Mouse (Mus musculus) neural tube, embryonic 13.5 days (tissue): ENCODE data around the gene Fam181a. TPM values are rescaled to one million over a fixed set of nuclear protein-coding genes. Genes with fewer than 3 reads are reported as not detected.
A peak's percentile ranks its signal among the peaks of the same experiment; 100 is the strongest.

Experiments used
- ATAC-seq: fragments of 200-750 bp; cut with Nextera tagmentation; 2 replicates; pipeline ENCODE4 v1.8.0; 2017; ENCODE audit warnings: low read depth, mild to moderate bottlenecking, moderate TSS enrichment, moderate library complexity
- H3K27ac ChIP-seq: fragments of 300-500 bp; sonication (generic); replicated peaks from 2 replicates; pipeline ENCODE4 v1.5.1; 2015; ENCODE audit warnings: moderate library complexity, mild to moderate bottlenecking, inconsistent platforms
- H3K27me3 ChIP-seq: fragments of 300-500 bp; sonication (generic); 2 replicates; pipeline ENCODE4 v1.6.1; 2015; ENCODE audit warnings: mild to moderate bottlenecking, inconsistent platforms
- H3K36me3 ChIP-seq: fragments of 300-500 bp; sonication (generic); 2 replicates; pipeline ENCODE4 v1.6.1; 2015; ENCODE audit warnings: mild to moderate bottlenecking, inconsistent platforms
- H3K4me1 ChIP-seq: fragments of 300-500 bp; sonication (generic); replicated peaks from 2 replicates; pipeline ENCODE4 v1.6.1; 2015; ENCODE audit warnings: inconsistent platforms
- H3K4me2 ChIP-seq: fragments of 300-500 bp; sonication (generic); 2 replicates; pipeline ENCODE4 v1.6.1; 2015; ENCODE audit warnings: inconsistent platforms, mild to moderate bottlenecking, moderate library complexity
- H3K4me3 ChIP-seq: fragments of 300-500 bp; sonication (generic); 2 replicates; pipeline ENCODE4 v1.5.1; 2015; ENCODE audit warnings: mild to moderate bottlenecking, inconsistent platforms
- H3K9ac ChIP-seq: fragments of 300-500 bp; sonication (generic); 2 replicates; pipeline ENCODE4 v1.6.1; 2015; ENCODE audit warnings: moderate library complexity, mild to moderate bottlenecking, inconsistent platforms
- H3K9me3 ChIP-seq: fragments of 300-500 bp; sonication (generic); 2 replicates; pipeline ENCODE4 v1.6.1; 2016; ENCODE audit warnings: inconsistent platforms
- WGBS: fragments of 180-500 bp; shearing (Covaris S2); methylation state at CpG from one replicate; pipeline ENCODE4 v1.1.7; 2015; 5-methylcytosine and 5-hydroxymethylcytosine counted together
- polyA plus RNA-seq: library from polyadenylated mRNA; unstranded; fragments of >200 nt; fragmentation: Nextera tagmentation; extraction: Ambion mirVana; gene quantifications from 2 replicates; pipeline ENCODE4 v1.2.1, GENCODE M21; 2015

Gene Fam181a
- polyA plus RNA-seq, 1 experiment from 2014 or later = 10.3 TPM

DNA sequence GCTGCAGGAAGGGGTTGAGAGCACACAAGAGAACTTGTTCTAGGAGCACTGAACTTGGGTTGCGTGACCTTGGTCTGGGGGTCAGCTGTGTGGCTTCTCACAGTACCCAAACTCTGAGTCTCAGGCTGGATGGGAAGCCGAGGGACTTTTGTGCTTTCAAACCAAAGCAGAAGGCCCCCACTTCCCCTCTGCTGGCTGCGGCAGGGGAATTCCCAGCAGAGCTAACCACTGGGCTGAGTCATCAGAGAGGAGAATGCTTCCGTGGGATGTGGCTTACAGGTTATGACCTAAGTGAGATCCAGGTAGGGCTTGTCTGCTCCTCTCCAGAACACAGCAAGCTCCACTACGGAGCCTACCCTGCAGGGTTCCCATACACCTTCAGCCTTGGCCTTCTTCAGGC, 30.4 kb downstream of the Fam181a start:
- Histone ChIP-seq H3K36me3 (no peaks in the 10 kb centered on the region), H3K4me3 (no peak overlapping the region), H3K4me1 (no peaks in the 10 kb centered on the region), H3K9ac (no peak overlapping the region), H3K4me2 (no peak overlapping the region), H3K9me3 (no peaks in the 10 kb centered on the region), H3K27me3 (no peaks in the 10 kb centered on the region), H3K27ac (no peak overlapping the region)
- no peak for ATAC-seq
- 89% methylated on average over 5 of the region's 5 CpGs for WGBS

- H3K9me3 ChIP-seq = no peaks in the 10 kb centered on the region
- ATAC-seq = no peak
- WGBS = 80% methylated on average over 8 of the region's 8 CpGs
Measured at GRCm38 (mm10) chr12:103343456-103343855, 32.7 kb downstream of the Fam181a start.

GRCm38 (mm10) chr12:103344934-103345333, 34.2 kb downstream of the Fam181a start:
- H3K4me3 ChIP-seq = no peak overlapping the region
- H3K4me2 ChIP-seq = no peak overlapping the region
- no peak overlapping the region for H3K9ac ChIP-seq
- H3K27me3 ChIP-seq = no peaks in the 10 kb centered on the region
- no peak for ATAC-seq
- no peaks in the 10 kb centered on the region for H3K4me1 ChIP-seq
- H3K9me3 ChIP-seq = no peaks in the 10 kb centered on the region
- 89% methylated on average over 7 of the region's 7 CpGs for WGBS
- H3K36me3 ChIP-seq = no peaks in the 10 kb centered on the region
- no peak overlapping the region for H3K27ac ChIP-seq

More at GRCm38 (mm10) chr12:103343456-103343855, 32.7 kb downstream of the Fam181a start:
- H3K4me2 ChIP-seq = no peak overlapping the region
- no peak overlapping the region for H3K9ac ChIP-seq
- no peaks in the 10 kb centered on the region for H3K4me1 ChIP-seq
- H3K4me3 ChIP-seq = no peak overlapping the region
- no peaks in the 10 kb centered on the region for H3K36me3 ChIP-seq
- no peak overlapping the region for H3K27ac ChIP-seq
- H3K27me3 ChIP-seq = no peaks in the 10 kb centered on the region

DNA sequence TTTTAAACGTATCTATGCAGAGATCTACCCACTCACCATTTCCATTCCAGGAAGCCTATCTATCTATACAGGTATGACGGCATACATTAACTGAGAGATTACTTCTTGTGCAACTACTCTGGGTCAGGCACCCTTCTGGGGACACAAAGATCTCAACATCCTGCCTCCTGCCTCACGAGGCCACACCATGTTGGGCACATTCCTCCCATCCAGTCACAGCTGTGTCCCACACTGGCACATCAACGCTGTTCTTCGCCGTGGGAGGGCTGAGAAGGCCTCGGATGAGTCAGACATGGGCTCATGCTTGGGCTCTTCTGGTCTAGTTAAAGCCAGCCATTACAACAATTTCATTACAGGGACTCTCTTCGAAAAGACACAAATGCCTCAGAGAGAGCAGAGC, 36.2 kb downstream of the Fam181a start:
- ATAC-seq = no peak
- Histone ChIP-seq H3K9ac (peak overlapping the region; percentile 43; the same call in 1 of the 2 replicates), H3K27ac (no peak overlapping the region; the same call in 1 of the 2 replicates), H3K27me3 (no peaks in the 10 kb centered on the region), H3K4me3 (no peak overlapping the region), H3K4me1 (no peaks in the 10 kb centered on the region), H3K36me3 (no peaks in the 10 kb centered on the region), H3K4me2 (no peak overlapping the region), H3K9me3 (no peaks in the 10 kb centered on the region)
- 87% methylated on average over 8 of the region's 8 CpGs for WGBS

GRCm38 (mm10) chr12:103347406-103347805, 36.6 kb downstream of the Fam181a start:
- Histone ChIP-seq H3K36me3 (no peaks in the 10 kb centered on the region), H3K9ac (no peak overlapping the region)

GRCm38 (mm10) chr12:103348506-103348905, 37.7 kb downstream of the Fam181a start:
- H3K4me2 ChIP-seq = no peak overlapping the region
- H3K36me3 ChIP-seq = no peaks in the 10 kb centered on the region
- H3K4me3 ChIP-seq = no peak overlapping the region
- H3K9ac ChIP-seq = no peak overlapping the region
- ATAC-seq = peak; percentile 41; the same call in 1 of the 2 replicates
- WGBS = 8% methylated on average over 3 of the region's 3 CpGs
- no peaks in the 10 kb centered on the region for H3K27me3 ChIP-seq
- no peak overlapping the region for H3K27ac ChIP-seq
- no peaks in the 10 kb centered on the region for H3K9me3 ChIP-seq
- peaks cover 3% of the 10 kb centered on the region for H3K4me1 ChIP-seq

More at GRCm38 (mm10) chr12:103347406-103347805, 36.6 kb downstream of the Fam181a start:
- Histone ChIP-seq H3K9me3 (no peaks in the 10 kb centered on the region), H3K4me3 (no peak overlapping the region), H3K4me2 (no peak overlapping the region), H3K27me3 (no peaks in the 10 kb centered on the region), H3K4me1 (no peaks in the 10 kb centered on the region), H3K27ac (no peak overlapping the region; the same call in 1 of the 2 replicates)
- 44% methylated on average over 5 of the region's 5 CpGs for WGBS
- no peak for ATAC-seq

GRCm38 (mm10) chr12:103352735-103353134, 42.0 kb downstream of the Fam181a start:
- Histone ChIP-seq H3K36me3 (no peaks in the 10 kb centered on the region), H3K27me3 (no peaks in the 10 kb centered on the region), H3K27ac (no peak overlapping the region), H3K9me3 (no peaks in the 10 kb centered on the region), H3K9ac (no peak overlapping the region), H3K4me2 (no peak overlapping the region), H3K4me3 (no peak overlapping the region), H3K4me1 (peaks cover 6% of the 10 kb centered on the region)
- 93% methylated on average over 6 of the region's 6 CpGs for WGBS
- ATAC-seq = no peak

- ATAC-seq = peak; percentile 28; the same call in 1 of the 2 replicates
- H3K36me3 ChIP-seq = no peaks in the 10 kb centered on the region
- H3K4me2 ChIP-seq = no peak overlapping the region
- H3K27ac ChIP-seq = peak overlapping the region; percentile 38
- H3K4me3 ChIP-seq = no peak overlapping the region
- no peaks in the 10 kb centered on the region for H3K9me3 ChIP-seq
- H3K4me1 ChIP-seq = peaks cover 6% of the 10 kb centered on the region
- no peak overlapping the region for H3K9ac ChIP-seq
- no peaks in the 10 kb centered on the region for H3K27me3 ChIP-seq
- 4% methylated on average over 5 of the region's 5 CpGs for WGBS
Measured at GRCm38 (mm10) chr12:103353538-103353937, 42.8 kb downstream of the Fam181a start.

GRCm38 (mm10) chr12:103355746-103356414, 45.1 kb downstream of the Fam181a start, which contains the start of gene Asb2:
Asb2 (minus strand) TSS chr12:103356001.
- Histone ChIP-seq H3K4me3 (no peak within 1 kb of the TSS), H3K27me3 (no peaks in the 10 kb centered on the region), H3K4me2 (no peak within 1 kb of the TSS), H3K27ac (no peak within 1 kb of the TSS), H3K4me1 (peaks cover 12% of the 10 kb centered on the region), H3K36me3 (no peaks in the 10 kb centered on the region), H3K9ac (no peak within 1 kb of the TSS), H3K9me3 (no peaks in the 10 kb centered on the region)
- 76% methylated on average over 14 of the region's 14 CpGs for WGBS
- ATAC-seq = no peak

- no peaks in the 10 kb centered on the region for H3K9me3 ChIP-seq
- WGBS = 95% methylated on average over 4 of the region's 4 CpGs
- peaks cover 12% of the 10 kb centered on the region for H3K4me1 ChIP-seq
- no peak overlapping the region for H3K4me2 ChIP-seq
- H3K9ac ChIP-seq = no peak overlapping the region
- H3K27me3 ChIP-seq = no peaks in the 10 kb centered on the region
- no peak for ATAC-seq
- no peaks in the 10 kb centered on the region for H3K36me3 ChIP-seq
- H3K4me3 ChIP-seq = no peak overlapping the region
- H3K27ac ChIP-seq = no peak overlapping the region
Measured at GRCm38 (mm10) chr12:103356415-103356748, 45.6 kb downstream of the Fam181a start.

GRCm38 (mm10) chr12:103358216-103358615, 47.4 kb downstream of the Fam181a start:
- no peaks in the 10 kb centered on the region for H3K9me3 ChIP-seq
- H3K4me1 ChIP-seq = peaks cover 12% of the 10 kb centered on the region
- H3K36me3 ChIP-seq = no peaks in the 10 kb centered on the region
- 86% methylated on average over 8 of the region's 8 CpGs for WGBS
- ATAC-seq = no peak
- no peak overlapping the region for H3K4me3 ChIP-seq
- no peak overlapping the region for H3K9ac ChIP-seq
- no peak overlapping the region for H3K27ac ChIP-seq
- H3K4me2 ChIP-seq = no peak overlapping the region
- no peaks in the 10 kb centered on the region for H3K27me3 ChIP-seq

DNA sequence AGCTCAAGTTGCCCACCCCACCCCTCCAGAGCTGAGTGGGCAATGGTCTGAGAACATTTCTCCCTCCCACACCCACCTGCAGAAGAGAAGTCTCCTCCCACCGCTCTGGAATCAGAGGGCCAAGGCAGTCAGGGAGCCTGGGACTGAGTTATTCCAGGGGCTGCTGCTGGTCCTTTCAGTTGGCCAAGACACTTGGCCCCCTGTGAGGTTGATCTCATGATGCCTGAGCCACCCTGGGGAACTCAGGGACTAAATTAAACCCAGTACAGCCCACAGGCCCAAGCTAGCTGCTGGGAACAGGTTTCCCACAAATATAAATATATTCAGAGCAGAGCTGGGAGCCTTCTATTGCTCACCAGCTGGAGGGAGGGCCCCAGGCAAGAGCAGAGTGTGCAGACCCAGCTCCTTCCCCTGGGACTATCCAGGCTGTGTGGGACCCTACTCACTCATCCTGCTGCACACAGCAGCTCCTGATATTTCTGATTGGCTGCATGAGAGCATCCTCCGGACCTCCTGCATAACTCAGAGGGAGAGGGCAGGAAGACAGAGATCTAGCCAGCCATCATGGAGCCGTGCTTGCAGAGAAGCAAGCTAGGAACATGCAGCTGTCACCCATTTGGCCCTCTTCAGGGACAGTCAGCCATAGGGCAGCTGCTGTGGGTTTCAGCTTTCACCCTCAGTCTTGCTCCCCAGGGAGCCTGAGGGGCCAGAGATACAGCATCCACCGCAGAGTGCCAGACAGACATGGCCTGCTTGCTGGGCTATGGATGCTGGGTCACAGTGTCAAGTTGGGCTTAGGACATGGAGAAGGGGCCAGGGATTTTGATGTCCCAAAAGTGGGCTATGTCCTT, 48.4 kb downstream of the Fam181a start:
- peak; percentile 42; the same call in 1 of the 2 replicates for ATAC-seq

More for the DNA sequence above, 48.4 kb downstream of the Fam181a start:
- Histone ChIP-seq H3K27me3 (no peaks in the 10 kb centered on the region), H3K4me2 (no peak overlapping the region), H3K9me3 (no peaks in the 10 kb centered on the region), H3K9ac (no peak overlapping the region), H3K27ac (no peak overlapping the region), H3K4me3 (no peak overlapping the region), H3K4me1 (peaks cover 6% of the 10 kb centered on the region; the same call in 1 of the 2 replicates), H3K36me3 (no peaks in the 10 kb centered on the region)
- WGBS = 62% methylated on average over 4 of the region's 4 CpGs
